Mouse (Mus musculus) ovary, postnatal 36 days (tissue): ENCODE measurements around the gene Tdrd1.

Experiments used
- DNase-seq: peaks from one replicate; pipeline ENCODE4 v3.0.0; 2022; ENCODE audit warnings: low spot score, mixed read lengths

Gene Tdrd1

DNA sequence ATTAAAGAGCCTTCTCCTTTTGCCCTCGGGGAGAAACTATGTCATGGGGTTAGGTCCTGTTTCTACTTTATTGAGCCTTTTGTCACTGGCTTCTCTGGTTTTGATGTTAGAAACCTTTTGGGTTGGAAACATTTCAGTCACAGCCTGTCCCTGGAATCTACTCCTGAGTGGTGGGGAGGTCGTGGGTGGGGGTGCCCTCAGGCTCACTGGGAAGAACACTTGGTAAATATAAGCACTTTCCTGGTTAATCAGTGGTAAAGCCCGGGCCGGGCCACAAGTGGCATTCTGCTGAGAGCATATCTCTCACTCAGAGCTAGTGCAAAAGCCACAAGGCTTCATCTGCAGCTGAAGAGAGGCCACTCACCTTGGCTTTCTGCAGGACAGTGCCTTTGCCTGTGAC is 87.8 kb downstream of the Tdrd1 start:
- DNase-seq, result no peak

DNA sequence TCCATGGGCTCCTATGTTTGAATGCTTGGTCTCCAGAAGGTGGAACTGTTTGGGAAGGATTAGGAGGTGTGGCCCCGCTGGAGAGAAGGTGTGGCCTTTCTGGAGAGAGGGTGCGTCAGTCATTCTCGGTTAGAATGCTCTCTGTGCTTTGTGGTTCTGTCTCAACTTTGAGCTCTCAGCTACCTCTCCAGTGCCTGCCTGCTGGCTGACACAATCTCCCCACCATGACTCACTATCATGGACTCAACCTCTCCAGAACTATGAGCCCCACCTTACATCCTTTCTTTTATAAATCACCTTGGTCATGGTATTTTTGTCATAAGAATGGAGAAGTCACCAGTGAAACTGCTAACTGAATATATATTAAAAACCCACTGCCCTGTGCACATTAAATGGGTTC is 88.6 kb downstream of the Tdrd1 start:
- DNase-seq, result no peak

DNA sequence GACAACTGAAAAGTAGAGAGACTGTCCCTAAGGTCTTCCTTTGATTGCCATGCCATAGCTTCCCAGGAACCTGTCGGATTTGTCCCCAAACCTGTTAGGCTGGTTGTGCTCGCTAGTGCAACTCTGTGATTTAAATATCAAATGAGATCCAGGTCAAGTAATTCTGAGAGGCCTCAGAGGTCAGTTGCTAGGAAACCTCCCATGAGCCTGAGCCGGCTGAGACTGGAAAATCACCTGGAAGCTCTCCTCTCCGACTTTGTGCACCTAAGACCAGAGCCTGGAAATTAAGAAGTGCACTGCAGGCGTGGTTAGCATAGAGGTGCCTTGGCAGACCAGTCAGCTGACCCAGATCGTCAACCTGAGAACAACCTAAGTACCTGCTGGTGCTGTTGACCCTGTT is 89.1 kb downstream of the Tdrd1 start:
- no peak for DNase-seq
